8 mouse cellular contexts compared by ENCODE assay signal in genomic region chr3:86788711-86789110, GRCm38 (mm10).
DNase-seq lines count a peak whose midpoint lies in the region; ATAC-seq and TF ChIP-seq lines count a peak whose summit lies in the region.

No protein-coding gene starts in this region.

- no peak for ATAC-seq in intestine, postnatal 0 days
- ATAC-seq in intestine, embryonic 15.5 days = no peak

- WGBS in intestine, postnatal 0 days = 26% methylated on average over 6 of the region's 6 CpGs
- WGBS in intestine, embryonic 15.5 days = 31% methylated on average over 6 of the region's 6 CpGs
- WGBS in heart, embryonic 10.5 days = 29% methylated on average over 6 of the region's 6 CpGs

- H3K4me3 ChIP-seq in intestine, postnatal 0 days (ENCODE audit: low read depth, low read length) = no peak overlapping the region
- H3K4me3 ChIP-seq in intestine, embryonic 15.5 days (replicated peaks) = no peak overlapping the region
- H3K4me3 ChIP-seq in heart, embryonic 10.5 days = no peak overlapping the region

- no peaks in the 10 kb centered on the region for H3K27me3 ChIP-seq in intestine, postnatal 0 days (replicated peaks; ENCODE audit: control insufficient read depth, insufficient read depth, low read length)
- no peaks in the 10 kb centered on the region for H3K27me3 ChIP-seq in intestine, embryonic 15.5 days (replicated peaks)
- H3K27me3 ChIP-seq in heart, embryonic 10.5 days (ENCODE audit: insufficient read depth, poor library complexity, severe bottlenecking) = no peaks in the 10 kb centered on the region

- H3K9ac ChIP-seq in intestine, postnatal 0 days (ENCODE audit: low read depth, low read length) = no peak overlapping the region
- H3K9ac ChIP-seq in intestine, embryonic 15.5 days = no peak overlapping the region

- H3K9me3 ChIP-seq in intestine, postnatal 0 days (ENCODE audit: control insufficient read depth) = no peaks in the 10 kb centered on the region
- no peaks in the 10 kb centered on the region for H3K9me3 ChIP-seq in intestine, embryonic 15.5 days
- H3K9me3 ChIP-seq in heart, embryonic 10.5 days = no peaks in the 10 kb centered on the region

- 0 out of 2 replicates have a peak, but pooled peaks cover 6% of the 10 kb centered on the region for H3K4me1 ChIP-seq in intestine, postnatal 0 days (replicated peaks; ENCODE audit: control insufficient read depth, insufficient read depth, low read length)
- H3K4me1 ChIP-seq in intestine, embryonic 15.5 days (replicated peaks) = peaks cover 31% of the 10 kb centered on the region
- H3K4me1 ChIP-seq in heart, embryonic 10.5 days = peaks cover 67% of the 10 kb centered on the region

- peaks cover 4% of the 10 kb centered on the region; the same call in 1 of the 2 replicates for H3K36me3 ChIP-seq in intestine, postnatal 0 days (ENCODE audit: control insufficient read depth, insufficient read depth)
- no peaks in the 10 kb centered on the region for H3K36me3 ChIP-seq in intestine, embryonic 15.5 days
- no peaks in the 10 kb centered on the region for H3K36me3 ChIP-seq in heart, embryonic 10.5 days

- DNase-seq in Muller cell, postnatal 12 days (ENCODE audit: inconsistent ontology term) = peak; percentile 72
- peak; percentile 85 to 93 for DNase-seq in cerebellum, postnatal 14 days
- no peak for DNase-seq in heart, embryonic 10.5 days (ENCODE audit: low spot score)
- DNase-seq in kidney, postnatal 4 days = peak; percentile 70 to 81
- DNase-seq in mesoderm, embryonic 11.5 days (ENCODE audit: low read depth, low spot score) = peak; percentile 87
- DNase-seq in thymus, postnatal 14 days = peak; percentile 67

- peak; percentile 82 for TF ChIP-seq CTCF in intestine, postnatal 0 days (IDR thresholded peaks at IDR 0.05; ENCODE audit: low read depth)

- H3K4me2 ChIP-seq in intestine, postnatal 0 days (replicated peaks; ENCODE audit: low read depth) = no peak overlapping the region
- H3K4me2 ChIP-seq in intestine, embryonic 15.5 days (replicated peaks) = no peak overlapping the region

- no peak overlapping the region for H3K27ac ChIP-seq in intestine, postnatal 0 days (ENCODE audit: low read depth, low read length)
- no peak overlapping the region for H3K27ac ChIP-seq in intestine, embryonic 15.5 days
- peak overlapping the region; percentile 79 for H3K27ac ChIP-seq in heart, embryonic 10.5 days
